Mouse (Mus musculus) liver, embryonic 16.5 days (tissue): ENCODE measurements around the gene Gstm3. TPM values are rescaled to one million over a fixed set of nuclear protein-coding genes. Genes with fewer than 3 reads are reported as not detected.

Experiments
- ATAC-seq: fragments of 200-750 bp; cut with Nextera tagmentation; 2 replicates; pipeline ENCODE4 v1.8.0; 2017; ENCODE audit warnings: low read depth, mild to moderate bottlenecking, moderate number of reproducible peaks, moderate library complexity
- H3K27ac ChIP-seq: fragments of 300-500 bp; sonication (generic); 2 replicates; pipeline ENCODE4 v1.5.1; 2014; ENCODE audit warnings: mild to moderate bottlenecking, low read length
- H3K27me3 ChIP-seq: fragments of 300-500 bp; sonication (generic); 2 replicates; pipeline ENCODE4 v1.6.1; 2014; ENCODE audit warnings: low read depth, low read length, mixed read lengths; ENCODE audit not compliant: control insufficient read depth, insufficient read depth
- H3K36me3 ChIP-seq: fragments of 300-500 bp; sonication (generic); 2 replicates; pipeline ENCODE4 v1.6.1; 2014; ENCODE audit warnings: mild to moderate bottlenecking; ENCODE audit not compliant: control insufficient read depth, insufficient read depth
- H3K4me1 ChIP-seq: fragments of 300-500 bp; sonication (generic); 2 replicates; pipeline ENCODE4 v1.6.1; 2014; ENCODE audit warnings: low read depth, low read length, mixed read lengths; ENCODE audit not compliant: control insufficient read depth
- H3K4me2 ChIP-seq: fragments of 300-500 bp; sonication (generic); 2 replicates; pipeline ENCODE4 v1.6.1; 2014; ENCODE audit warnings: low read depth, low read length, mixed read lengths
- H3K4me3 ChIP-seq: fragments of 300-500 bp; sonication (generic); 2 replicates; pipeline ENCODE4 v1.5.1; 2014; ENCODE audit warnings: low read depth, mild to moderate bottlenecking, low read length
- H3K9ac ChIP-seq: fragments of 300-500 bp; sonication (generic); 2 replicates; pipeline ENCODE4 v1.6.1; 2014; ENCODE audit warnings: low read depth, low read length
- H3K9me3 ChIP-seq: fragments of 300-500 bp; sonication (generic); replicated peaks from 2 replicates; pipeline ENCODE4 v1.6.1; 2016; ENCODE audit warnings: low read length; ENCODE audit not compliant: control insufficient read depth
- WGBS: fragments of 180-500 bp; shearing (Covaris S2); extraction: QIAGEN DNeasy Blood & Tissue Kit; methylation state at CpG from one replicate; pipeline ENCODE4 v1.1.7; 2014; ENCODE audit not compliant: insufficient replicate concordance; 5-methylcytosine and 5-hydroxymethylcytosine counted together
- polyA plus RNA-seq: library from polyadenylated mRNA; unstranded; fragments of >200 nt; fragmentation: Nextera tagmentation; extraction: Ambion mirVana; gene quantifications from 2 replicates; pipeline ENCODE4 v1.2.1, GENCODE M21; 2015

The Gstm3 gene
- polyA plus RNA-seq, 1 experiment from 2014 or later, result 16.3 TPM

DNA sequence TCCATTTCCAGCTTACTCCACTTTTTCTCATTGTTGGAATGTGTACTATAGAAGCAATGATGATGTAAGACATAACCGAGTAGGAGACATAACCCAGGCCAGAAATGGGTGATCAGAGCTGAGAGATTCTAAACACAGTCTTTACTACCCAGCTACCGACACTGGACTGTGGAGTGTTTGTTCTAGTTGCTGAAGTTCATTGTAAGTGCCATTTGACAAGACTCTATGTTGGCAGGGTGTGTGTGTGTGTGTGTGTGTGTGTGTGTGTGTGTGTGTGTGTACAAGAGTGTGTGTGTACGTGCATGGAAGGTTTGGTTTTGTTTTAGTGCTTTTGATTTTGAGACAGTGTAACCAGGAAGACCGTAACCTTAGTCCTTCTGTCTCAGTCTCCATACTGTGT is 39.4 kb downstream of the Gstm3 start:
- H3K27ac ChIP-seq, result no peak overlapping the region
- no peak overlapping the region for H3K4me3 ChIP-seq
- no peak overlapping the region for H3K4me2 ChIP-seq
- no peaks in the 10 kb centered on the region for H3K27me3 ChIP-seq
- no peaks in the 10 kb centered on the region; the same call in 1 of the 2 replicates for H3K4me1 ChIP-seq
- H3K36me3 ChIP-seq, result no peaks in the 10 kb centered on the region
- 64% methylated on average over 4 of the region's 4 CpGs for WGBS
- no peak for ATAC-seq
- no peaks in the 10 kb centered on the region for H3K9me3 ChIP-seq
- H3K9ac ChIP-seq, result no peak overlapping the region

DNA sequence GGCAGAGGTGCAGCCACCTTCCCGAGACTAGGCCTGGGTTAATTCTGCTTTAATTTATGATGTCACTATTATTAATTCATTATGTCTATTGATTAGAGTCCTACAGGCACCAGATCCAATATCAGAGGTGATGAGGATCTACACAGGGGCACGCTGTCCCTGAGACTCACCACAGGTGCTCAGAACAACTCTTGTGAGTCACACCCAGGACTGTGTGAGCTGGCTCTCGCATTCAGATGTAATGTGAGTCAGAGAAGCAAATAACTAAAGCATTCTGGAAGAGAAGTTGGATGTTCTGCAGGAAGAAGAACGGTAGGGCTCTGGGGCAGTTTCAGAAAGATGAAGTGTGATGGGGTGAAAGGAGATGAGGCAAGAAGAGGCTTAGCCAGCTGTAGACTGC is 39.8 kb downstream of the Gstm3 start:
- Histone ChIP-seq H3K9ac (no peak overlapping the region), H3K9me3 (no peaks in the 10 kb centered on the region), H3K4me1 (no peaks in the 10 kb centered on the region; the same call in 1 of the 2 replicates), H3K27me3 (no peaks in the 10 kb centered on the region), H3K4me3 (no peak overlapping the region), H3K36me3 (no peaks in the 10 kb centered on the region), H3K4me2 (no peak overlapping the region), H3K27ac (no peak overlapping the region)
- 66% methylated on average over 4 of the region's 4 CpGs for WGBS
- no peak for ATAC-seq

DNA sequence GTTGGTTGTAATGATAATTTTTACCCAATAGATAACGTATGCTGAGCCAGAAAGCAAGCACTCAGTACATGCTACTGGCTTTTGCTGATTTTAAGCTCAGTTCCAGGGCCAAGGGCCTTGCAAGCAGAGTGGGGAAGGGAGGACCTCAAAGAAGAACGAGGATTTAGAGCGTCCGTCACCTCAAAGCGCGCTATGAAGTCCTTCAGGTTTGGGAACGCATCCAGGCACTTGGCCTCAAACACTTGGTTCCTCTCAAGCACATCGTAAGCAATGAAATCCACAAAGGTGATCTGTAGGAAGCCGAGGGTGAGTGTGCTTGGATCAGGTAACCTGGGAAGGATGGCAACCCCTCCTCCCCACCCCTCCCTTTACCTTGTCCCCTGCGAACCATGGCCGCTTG is 40.4 kb downstream of the Gstm3 start:
- WGBS, result 72% methylated on average over 11 of the region's 11 CpGs
- Histone ChIP-seq H3K4me1 (no peaks in the 10 kb centered on the region; the same call in 1 of the 2 replicates), H3K36me3 (no peaks in the 10 kb centered on the region), H3K27ac (no peak overlapping the region), H3K4me2 (no peak overlapping the region), H3K9ac (no peak overlapping the region), H3K9me3 (no peaks in the 10 kb centered on the region), H3K4me3 (no peak overlapping the region), H3K27me3 (no peaks in the 10 kb centered on the region)
- no peak for ATAC-seq

DNA sequence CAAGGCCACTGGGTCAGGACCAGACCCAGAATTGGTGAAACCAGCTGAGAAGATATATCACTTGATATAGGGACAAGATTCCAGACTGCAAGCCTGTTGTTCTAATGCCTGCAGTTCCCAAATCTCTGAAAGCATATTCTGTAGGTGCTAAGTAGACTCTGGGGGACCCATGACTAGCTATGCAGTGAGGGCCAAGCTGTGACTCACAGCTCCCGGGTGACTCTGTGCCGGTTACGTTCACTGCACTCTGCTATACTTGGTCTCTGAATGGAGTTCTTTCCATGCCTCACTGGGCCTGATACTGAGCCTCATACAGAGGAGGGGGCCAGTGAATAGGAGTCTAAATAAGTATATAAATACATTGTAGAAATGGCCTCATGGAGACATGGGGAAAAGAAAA is 41.2 kb downstream of the Gstm3 start:
- ATAC-seq, result no peak
- no peak overlapping the region for H3K4me2 ChIP-seq
- 73% methylated on average over 3 of the region's 3 CpGs for WGBS
- H3K9ac ChIP-seq, result no peak overlapping the region
- no peaks in the 10 kb centered on the region for H3K36me3 ChIP-seq
- H3K4me1 ChIP-seq, result no peaks in the 10 kb centered on the region; the same call in 1 of the 2 replicates
- no peaks in the 10 kb centered on the region for H3K9me3 ChIP-seq
- H3K27me3 ChIP-seq, result no peaks in the 10 kb centered on the region
- H3K4me3 ChIP-seq, result no peak overlapping the region
- no peak overlapping the region for H3K27ac ChIP-seq

DNA sequence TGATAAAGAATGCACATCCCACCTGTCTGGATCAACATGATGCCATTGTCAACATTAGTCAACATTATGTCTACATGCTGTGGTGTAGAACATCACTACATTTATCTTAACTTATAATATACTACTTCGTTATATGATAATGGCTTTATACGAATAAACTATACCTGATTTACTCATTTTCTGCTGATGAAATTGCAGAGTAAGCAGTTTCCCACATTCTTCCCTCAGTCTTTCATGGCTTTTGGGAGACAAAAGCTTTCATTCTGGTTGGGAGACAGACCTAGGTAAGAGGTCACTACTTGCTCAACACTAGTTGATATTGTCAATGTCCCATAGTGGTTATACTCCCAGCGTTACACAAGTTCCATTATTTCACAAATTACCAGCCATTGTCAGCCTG is 43.7 kb downstream of the Gstm3 start:
- Histone ChIP-seq H3K36me3 (no peaks in the 10 kb centered on the region), H3K9ac (no peak overlapping the region), H3K4me1 (no peaks in the 10 kb centered on the region), H3K4me2 (no peak overlapping the region), H3K27me3 (no peaks in the 10 kb centered on the region), H3K27ac (no peak overlapping the region), H3K9me3 (no peaks in the 10 kb centered on the region), H3K4me3 (no peak overlapping the region)
- no peak for ATAC-seq
- WGBS, result 64% methylated on average over 3 of the region's 3 CpGs

DNA sequence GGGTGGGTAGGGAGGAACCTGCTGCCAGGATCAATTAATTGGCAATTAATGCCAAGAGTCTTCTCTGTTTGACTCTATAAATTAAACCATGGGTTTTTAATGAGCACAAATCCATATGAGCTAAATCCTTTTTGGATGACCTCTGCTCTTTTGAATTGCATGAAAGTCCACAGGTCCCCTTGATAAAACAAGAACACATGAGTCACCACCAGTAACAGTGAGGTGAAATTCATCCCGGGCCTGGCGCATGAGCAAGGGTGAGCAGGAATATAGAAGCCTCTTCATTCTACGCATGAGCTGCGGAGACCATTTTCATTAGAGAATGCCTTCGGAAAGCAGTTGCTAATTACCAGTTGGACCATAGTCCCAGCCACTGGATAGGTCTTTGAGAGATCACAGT is 48.7 kb downstream of the Gstm3 start:
- H3K36me3 ChIP-seq, result no peaks in the 10 kb centered on the region
- H3K9ac ChIP-seq, result no peak overlapping the region
- no peaks in the 10 kb centered on the region; the same call in 1 of the 2 replicates for H3K27me3 ChIP-seq
- no peak for ATAC-seq
- H3K4me2 ChIP-seq, result no peak overlapping the region
- H3K9me3 ChIP-seq, result no peaks in the 10 kb centered on the region
- no peaks in the 10 kb centered on the region for H3K4me1 ChIP-seq
- no peak overlapping the region for H3K4me3 ChIP-seq
- H3K27ac ChIP-seq, result no peak overlapping the region
- WGBS, result 74% methylated on average over 5 of the region's 5 CpGs

DNA sequence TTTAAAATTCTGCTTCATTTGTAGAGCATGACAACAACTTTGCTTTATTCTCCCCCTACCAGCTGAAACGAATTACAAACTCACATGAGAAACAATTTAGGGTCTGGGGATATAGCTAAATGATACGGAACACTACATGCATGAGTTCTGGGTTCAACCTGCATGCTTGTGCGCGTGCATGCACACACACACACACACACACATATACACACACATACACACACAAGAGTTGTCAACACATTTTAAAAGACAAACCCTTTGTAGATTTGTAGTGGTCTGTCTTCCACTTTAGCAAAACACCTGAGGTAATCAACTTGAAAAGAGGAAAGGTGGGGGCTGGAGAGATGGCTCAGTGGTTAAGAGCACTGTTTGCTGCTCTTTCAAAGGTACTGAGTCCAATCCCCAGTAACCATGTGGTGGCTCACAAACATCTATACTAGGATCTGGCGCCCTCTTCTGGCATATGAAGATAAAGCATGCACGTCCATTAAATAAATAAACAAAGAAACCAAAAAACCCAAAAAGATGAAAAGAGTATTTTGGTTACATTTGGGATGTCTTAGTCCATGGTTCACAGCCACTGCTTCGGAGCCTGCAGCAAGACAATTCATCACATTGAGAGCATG is 51.2 kb downstream of the Gstm3 start:
- no peak overlapping the region for H3K4me3 ChIP-seq
- H3K4me2 ChIP-seq, result no peak overlapping the region
- H3K36me3 ChIP-seq, result no peaks in the 10 kb centered on the region
- ATAC-seq, result no peak
- H3K27me3 ChIP-seq, result no peaks in the 10 kb centered on the region; the same call in 1 of the 2 replicates
- WGBS, result 47% methylated on average over 7 of the region's 7 CpGs
- no peaks in the 10 kb centered on the region for H3K9me3 ChIP-seq
- no peak overlapping the region for H3K27ac ChIP-seq
- H3K4me1 ChIP-seq, result no peaks in the 10 kb centered on the region
- no peak overlapping the region for H3K9ac ChIP-seq

DNA sequence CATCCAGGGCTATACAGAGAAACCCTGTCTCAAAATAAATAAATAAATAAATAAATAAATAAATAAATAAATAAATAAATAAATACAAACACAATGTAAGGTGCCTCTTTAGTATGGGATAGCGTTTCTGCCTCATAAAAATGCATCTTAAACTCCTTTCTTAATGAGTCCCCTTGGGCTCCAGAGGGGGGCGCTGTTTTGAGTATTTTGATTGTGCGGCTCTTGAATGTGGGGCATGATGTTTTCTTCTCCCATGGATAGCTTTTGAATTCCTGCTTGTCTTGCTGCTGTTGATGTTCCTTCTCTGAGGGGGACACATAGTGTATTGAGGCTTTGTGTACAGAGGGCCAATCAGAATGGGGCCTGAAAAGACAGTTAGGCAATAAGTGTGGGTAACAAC is 52.0 kb downstream of the Gstm3 start:
- no peak overlapping the region for H3K27ac ChIP-seq
- no peaks in the 10 kb centered on the region; the same call in 1 of the 2 replicates for H3K27me3 ChIP-seq
- H3K36me3 ChIP-seq, result no peaks in the 10 kb centered on the region
- peaks cover 2% of the 10 kb centered on the region; the same call in 1 of the 2 replicates for H3K4me1 ChIP-seq
- H3K4me2 ChIP-seq, result no peak overlapping the region
- H3K9ac ChIP-seq, result no peak overlapping the region
- 73% methylated on average over 3 of the region's 3 CpGs for WGBS
- no peak for ATAC-seq
- no peaks in the 10 kb centered on the region for H3K9me3 ChIP-seq
- no peak overlapping the region for H3K4me3 ChIP-seq

DNA sequence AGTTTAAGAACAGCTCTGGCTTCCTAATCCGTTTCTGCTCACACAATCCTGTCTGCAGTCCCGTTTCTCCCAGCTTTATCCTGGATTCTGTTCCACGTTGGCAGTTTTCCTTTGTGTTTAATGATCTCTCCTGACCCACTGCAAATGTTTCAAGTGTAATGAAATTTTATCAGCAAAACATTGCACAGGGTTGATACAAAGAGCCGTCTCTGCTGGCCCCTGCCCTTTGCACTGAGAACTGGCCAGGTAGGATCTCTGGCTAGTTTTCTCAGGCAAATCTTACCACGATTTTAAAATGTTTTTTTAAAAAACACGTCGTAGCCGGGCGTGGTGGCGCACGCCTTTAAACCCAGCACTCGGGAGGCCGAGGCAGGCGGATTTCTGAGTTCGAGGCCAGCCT is 52.4 kb downstream of the Gstm3 start:
- WGBS, result 72% methylated on average over 15 of the region's 15 CpGs
- Histone ChIP-seq H3K36me3 (no peaks in the 10 kb centered on the region), H3K4me2 (no peak overlapping the region), H3K4me1 (peaks cover 2% of the 10 kb centered on the region; the same call in 1 of the 2 replicates), H3K27ac (no peak overlapping the region), H3K9ac (no peak overlapping the region), H3K4me3 (no peak overlapping the region), H3K27me3 (no peaks in the 10 kb centered on the region; the same call in 1 of the 2 replicates), H3K9me3 (no peaks in the 10 kb centered on the region)
- no peak for ATAC-seq
